Mouse (Mus musculus) cerebellum, postnatal 25 days (tissue): Measurements from ENCODE around the gene Slit3.

Source experiments
- DNase-seq, 2 experiments: peaks; one replicate each; pipeline ENCODE4 v3.0.0; 2021; ENCODE audit warnings: mixed read lengths in 2 of 2

The Slit3 gene

GRCm38 (mm10) chr11:35362975-35363374 is 242.0 kb downstream of the Slit3 start:
- no peak for DNase-seq

GRCm38 (mm10) chr11:35364469-35364868 is 243.4 kb downstream of the Slit3 start:
- no peak for DNase-seq

GRCm38 (mm10) chr11:35365510-35365931 is 244.5 kb downstream of the Slit3 start:
- DNase-seq = no peak

GRCm38 (mm10) chr11:35366611-35367010 is 245.6 kb downstream of the Slit3 start:
- no peak for DNase-seq

- DNase-seq = no peak
These were observed 246.2 kb downstream of the Slit3 start for GRCm38 (mm10) chr11:35367248-35367647.

GRCm38 (mm10) chr11:35369964-35370363 is 248.9 kb downstream of the Slit3 start:
- DNase-seq = peak in 1 of 2 experiments; percentile 31

GRCm38 (mm10) chr11:35370705-35371104 is 249.7 kb downstream of the Slit3 start:
- DNase-seq = no peak

- no peak for DNase-seq
These were observed 251.4 kb downstream of the Slit3 start for GRCm38 (mm10) chr11:35372410-35372809.

- no peak for DNase-seq
These were observed 254.0 kb downstream of the Slit3 start for GRCm38 (mm10) chr11:35375072-35375471.

- no peak for DNase-seq
These were observed 257.8 kb downstream of the Slit3 start for GRCm38 (mm10) chr11:35378802-35379201.

- DNase-seq = no peak
These were observed 258.4 kb downstream of the Slit3 start for GRCm38 (mm10) chr11:35379407-35379806.

GRCm38 (mm10) chr11:35380766-35381165 is 259.7 kb downstream of the Slit3 start:
- no peak for DNase-seq

GRCm38 (mm10) chr11:35385444-35385843 is 264.4 kb downstream of the Slit3 start:
- DNase-seq = no peak

GRCm38 (mm10) chr11:35387826-35388225 is 266.8 kb downstream of the Slit3 start:
- DNase-seq = no peak

- DNase-seq = no peak
These were observed 267.4 kb downstream of the Slit3 start for GRCm38 (mm10) chr11:35388471-35388870.

GRCm38 (mm10) chr11:35389341-35389740 is 268.3 kb downstream of the Slit3 start:
- DNase-seq = peak; percentile 55 to 70

- DNase-seq = no peak
These were observed 268.9 kb downstream of the Slit3 start for GRCm38 (mm10) chr11:35389780-35390435.

GRCm38 (mm10) chr11:35393815-35394214 is 272.8 kb downstream of the Slit3 start:
- DNase-seq = no peak

- DNase-seq = no peak
These were observed 274.4 kb downstream of the Slit3 start for GRCm38 (mm10) chr11:35395376-35395775.

- DNase-seq = no peak
These were observed 277.3 kb downstream of the Slit3 start for GRCm38 (mm10) chr11:35398353-35398752.

GRCm38 (mm10) chr11:35403516-35403915 is 282.5 kb downstream of the Slit3 start:
- no peak for DNase-seq

- DNase-seq = no peak
These were observed 285.0 kb downstream of the Slit3 start for GRCm38 (mm10) chr11:35406045-35406444.

- no peak for DNase-seq
These were observed 285.5 kb downstream of the Slit3 start for GRCm38 (mm10) chr11:35406522-35406921.

GRCm38 (mm10) chr11:35407341-35408154 is 286.5 kb downstream of the Slit3 start:
- peak; percentile 82 to 85 for DNase-seq
